Mouse (Mus musculus): Measurements from ENCODE around the gene Naa50. TPM values are rescaled to one million over a fixed set of nuclear protein-coding genes. Genes with fewer than 3 reads are reported as not detected.

Naa50 gene
- total RNA-seq (2023) = 44.9 to 48.6 TPM (median 46.7 TPM) in 4 replicates

GRCm38 (mm10) chr16:44139536-44140185, at the start of gene Naa50, which contains the start of gene Atp6v1a:
Gene Naa50, plus strand, starts transcription at chr16:44139830.
Gene Atp6v1a, minus strand, starts transcription at chr16:44139705.

GRCm38 (mm10) chr16:44173155-44173941, 33.7 kb downstream of the Naa50 start, which contains the start of gene Usf3:
Gene Usf3, plus strand, starts transcription at chr16:44173246.

Other genes starting within 250 kb of the Naa50 start
- 43.0 to 73.4 TPM (median 57.5 TPM) in 4 replicates for gene Qtrt2, start 213.0 kb upstream of the Naa50 start, total RNA-seq (2023)
- gene Zdhhc23, start 160.0 kb upstream of the Naa50 start, total RNA-seq (2023) = 9.2 to 12.6 TPM (median 11.6 TPM) in 4 replicates
- 1.7 to 3.8 TPM (median 2.4 TPM) in 4 replicates for gene Gramd1c, start 76.5 kb upstream of the Naa50 start, total RNA-seq (2023)
- gene Atp6v1a, start 125 bp upstream of the Naa50 start, total RNA-seq (2023) = 32.9 to 45.0 TPM (median 36.4 TPM) in 4 replicates
- gene Usf3, start 33.4 kb downstream of the Naa50 start, total RNA-seq (2023) = 51.5 to 55.2 TPM (median 54.1 TPM) in 4 replicates
- gene Sidt1, start 193.4 kb downstream of the Naa50 start, total RNA-seq (2023) = 15.0 to 22.7 TPM (median 16.2 TPM) in 4 replicates
- 27.0 to 36.5 TPM (median 31.8 TPM) in 4 replicates for gene Spice1, start 207.3 kb downstream of the Naa50 start, total RNA-seq (2023)